ENCODE assay signal across 17 mouse cellular contexts in the genomic region with DNA sequence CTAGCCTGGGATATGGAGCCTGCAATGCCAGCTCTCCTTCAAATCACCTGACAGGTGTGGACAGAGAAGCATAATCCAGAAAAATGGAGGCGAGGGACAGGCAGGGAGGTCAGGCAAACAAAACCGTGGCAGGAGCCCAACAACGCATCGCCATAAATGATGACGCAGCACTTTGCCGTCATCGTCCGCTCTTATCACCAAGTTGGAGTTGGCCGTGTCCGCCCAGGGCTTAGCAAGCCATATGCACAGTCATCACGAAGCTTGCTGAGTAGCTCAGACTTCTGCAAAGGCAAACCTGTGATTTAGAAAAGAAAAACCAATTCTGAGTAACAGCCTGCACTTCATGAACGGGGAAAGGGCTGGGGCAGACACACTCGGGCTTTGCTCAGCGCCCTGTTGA. TPM values are rescaled to one million over a fixed set of nuclear protein-coding genes. Genes with fewer than 3 reads are reported as not detected.
A peak's percentile ranks its signal among the peaks of the same experiment; 100 is the strongest.
DNase-seq lines count a peak whose midpoint lies in the region; ATAC-seq lines count a peak whose summit lies in the region.
"Had no signal": no experiment of that assay in that cellular context is flagged by ENCODE, and none has a peak within 500 bp of the region (broad histone marks: within the 10 kb centered on the region; RNA-seq: fewer than 3 reads in every experiment).

No protein-coding gene starts in this region.

- H3K27ac ChIP-seq in liver, embryonic 13.5 days = no peak overlapping the region; the same call in 1 of the 2 replicates
- H3K27ac ChIP-seq: hindbrain, embryonic 13.5 days; midbrain, embryonic 15.5 days; neural tube, embryonic 12.5 days had no signal

- peaks cover 11% of the 10 kb centered on the region for H3K4me1 ChIP-seq in liver, embryonic 13.5 days (replicated peaks)
- H3K4me1 ChIP-seq: midbrain, embryonic 15.5 days had no signal

- H3K9ac ChIP-seq in liver, embryonic 13.5 days = no peak overlapping the region
- H3K9ac ChIP-seq: hindbrain, embryonic 13.5 days; midbrain, embryonic 15.5 days; neural tube, embryonic 12.5 days had no signal

- peak overlapping the region; percentile 34; the same call in 1 of the 2 replicates for H3K4me2 ChIP-seq in liver, embryonic 13.5 days
- H3K4me2 ChIP-seq: hindbrain, embryonic 13.5 days; midbrain, embryonic 15.5 days; neural tube, embryonic 12.5 days had no signal

- DNase-seq in kidney, postnatal 10 days = peak; percentile 21
- no peak for DNase-seq in kidney, adult 11 months
- DNase-seq in R1 (ENCODE audit: low read depth, low spot score) = peak; percentile 46
- DNase-seq in liver, embryonic 13.5 days = peak; percentile 53
- peak; percentile 8 to 50 for DNase-seq in spleen, postnatal 36 days (ENCODE audit: low spot score in 2 of 2)
- DNase-seq in yolk sac, embryonic 10.5 days (ENCODE audit: low spot score) = no peak
- DNase-seq in c-Kit-positive CD71-positive TER-119-positive erythroid progenitor cells, embryonic 14.5 days (ENCODE audit: low spot score) = no peak
- DNase-seq: cerebellum, adult 11-12 months; gastrocnemius, postnatal 36 days; kidney, adult 2 months; kidney, postnatal 4 days; lung, postnatal 14 days had no signal

- no peaks in the 10 kb centered on the region for H3K9me3 ChIP-seq in liver, embryonic 13.5 days (replicated peaks)
- H3K9me3 ChIP-seq: hindbrain, embryonic 13.5 days; midbrain, embryonic 15.5 days; neural tube, embryonic 12.5 days had no signal

- H3K36me3 ChIP-seq in liver, embryonic 13.5 days = no peaks in the 10 kb centered on the region
- H3K36me3 ChIP-seq: hindbrain, embryonic 13.5 days; midbrain, embryonic 15.5 days; neural tube, embryonic 12.5 days had no signal

- H3K27me3 ChIP-seq in liver, embryonic 13.5 days = peaks cover 22% of the 10 kb centered on the region; the same call in 1 of the 2 replicates
- H3K27me3 ChIP-seq: midbrain, embryonic 15.5 days; neural tube, embryonic 12.5 days had no signal

- 40% methylated on average over 14 of the region's 14 CpGs for WGBS in liver, embryonic 13.5 days (ENCODE audit: insufficient replicate concordance)

- ATAC-seq in liver, embryonic 13.5 days (ENCODE audit: low read depth) = peak; percentile 91
- ATAC-seq: midbrain, embryonic 15.5 days had no signal

- H3K4me3 ChIP-seq in liver, embryonic 13.5 days (replicated peaks) = no peak overlapping the region
- H3K4me3 ChIP-seq: hindbrain, embryonic 13.5 days; midbrain, embryonic 15.5 days; neural tube, embryonic 12.5 days had no signal

RNA-seq across cellular contexts. Expression of a gene that starts 22.5 kb away (rescaled TPM):
- 11.2 and 13.2 TPM in 2 replicates for polyA plus RNA-seq in liver, embryonic 13.5 days (2015; fragmentation: Nextera tagmentation; extraction: Ambion mirVana)

RNA-seq across cellular contexts. Expression of a gene that starts 34.6 kb away (rescaled TPM):
- not detected in 2 replicates for polyA plus RNA-seq in liver, embryonic 13.5 days (2015; fragmentation: Nextera tagmentation; extraction: Ambion mirVana)
- polyA plus RNA-seq: heart, embryonic 14.5 days; hindbrain, embryonic 13.5 days; kidney, adult 2 months; limb, embryonic 11.5 days; midbrain, embryonic 15.5 days; neural tube, embryonic 12.5 days had no signal

Comparison
In these comparisons a context has a peak if more than half of its experiments do, and no peak if none do; other contexts are left out.
1. DNase-seq: peak in kidney, postnatal 10 days (single experiment), R1 (single experiment), liver, embryonic 13.5 days (single experiment) and spleen, postnatal 36 days (2 of 2); none in kidney, adult 11 months (single experiment), yolk sac, embryonic 10.5 days (single experiment) and c-Kit-positive CD71-positive TER-119-positive erythroid progenitor cells, embryonic 14.5 days (single experiment).